Mouse (Mus musculus) heart, postnatal 14 days (tissue): Measurements from ENCODE around the gene Atxn7l2. TPM values are rescaled to one million over a fixed set of nuclear protein-coding genes. Genes with fewer than 3 reads are reported as not detected.
A peak's percentile ranks its signal among the peaks of the same experiment; 100 is the strongest.

Experiments used
- DNase-seq, 2 experiments: peaks; one replicate each; pipeline ENCODE4 v3.0.0; 2021 to 2022
- intact Hi-C: fragments of 180-260 bp; cut with DNase I; formaldehyde crosslinking; loops from one replicate; pipeline ENCODE4 v1.15.1; 2025
- total RNA-seq, 2 experiments: library from RNA; stranded (reverse); gene quantifications; 2 replicates each; pipeline ENCODE4 v1.2.3; 2021

Atxn7l2 gene
- total RNA-seq, 2 experiments from 2014 or later = 2.9 to 3.0 TPM

DNA sequence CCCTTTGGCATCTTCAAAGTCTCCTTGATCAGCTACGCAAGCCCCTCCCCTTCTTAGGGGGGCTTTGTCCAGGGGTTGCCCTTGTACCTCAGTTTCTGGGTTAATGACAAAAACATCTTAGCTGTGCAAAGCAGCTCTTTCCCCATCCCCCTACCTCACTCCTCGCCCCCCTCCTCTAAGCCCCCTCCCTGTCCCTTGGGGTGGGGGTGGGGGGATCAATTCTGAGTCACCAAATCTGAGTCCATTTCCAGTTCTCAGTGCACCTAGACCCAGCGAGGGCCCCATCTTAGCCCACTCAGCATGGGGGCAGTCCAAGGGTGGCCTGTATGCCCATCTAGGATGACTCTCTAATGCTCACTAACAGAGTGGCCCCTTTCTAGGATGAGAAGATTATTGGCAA lies 1.7 kb downstream of the Atxn7l2 start:
- intact Hi-C loops = no loop called here
- no peak for DNase-seq

DNA sequence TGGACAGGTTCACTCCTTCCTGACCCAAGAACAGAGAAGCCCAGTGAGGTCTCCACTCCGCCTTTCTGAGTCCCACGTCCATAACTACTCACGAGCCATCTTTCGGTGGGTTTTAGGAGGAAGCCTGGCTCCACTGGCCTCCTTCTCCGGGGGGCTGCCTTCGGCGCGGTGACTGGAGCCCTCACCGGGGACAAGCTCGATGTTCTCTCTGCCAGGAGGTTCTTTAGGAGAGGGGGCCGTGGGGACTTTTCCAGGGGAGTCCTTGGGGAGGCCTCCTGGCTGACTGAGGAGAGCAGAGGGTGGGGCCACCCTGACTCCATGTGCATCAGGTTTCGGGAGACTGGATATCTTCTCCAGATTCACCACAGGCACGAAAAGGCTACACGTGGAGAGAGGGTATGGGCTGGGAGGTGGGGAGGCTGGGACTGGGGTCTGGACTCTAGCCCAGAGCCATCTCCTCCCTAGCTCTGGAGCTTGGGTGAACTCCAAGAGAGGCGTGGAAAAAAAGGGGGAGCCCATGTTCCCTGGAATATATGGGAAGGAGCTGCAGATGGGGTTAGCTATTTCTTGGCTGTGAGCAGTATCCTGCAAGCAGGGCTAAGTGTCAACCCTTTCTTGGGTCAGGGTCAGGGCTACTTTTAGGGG lies 3.9 kb downstream of the Atxn7l2 start:
- intact Hi-C loops = no loop called here
- DNase-seq = no peak

DNA sequence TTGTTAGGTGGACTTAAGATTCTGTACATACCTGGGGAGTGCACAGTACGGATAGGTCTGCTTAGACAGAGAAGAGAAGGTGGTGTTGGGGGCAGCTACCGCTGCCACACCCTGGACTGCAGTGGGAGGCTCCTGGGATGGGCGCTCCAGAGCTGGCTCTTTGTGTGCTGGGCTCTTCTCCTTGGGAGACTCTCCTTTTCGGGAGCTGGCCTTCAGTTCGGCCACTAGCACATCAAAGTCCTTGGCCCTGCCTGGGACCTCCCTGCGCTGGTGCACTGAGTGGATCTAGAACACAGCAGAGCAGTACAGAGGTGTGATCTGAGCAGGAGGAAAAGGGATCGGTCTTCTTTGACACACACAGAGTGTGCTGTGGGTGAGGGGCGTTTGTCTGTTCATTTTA lies 5.1 kb downstream of the Atxn7l2 start:
- no peak for DNase-seq
- intact Hi-C loops = no loop called here

DNA sequence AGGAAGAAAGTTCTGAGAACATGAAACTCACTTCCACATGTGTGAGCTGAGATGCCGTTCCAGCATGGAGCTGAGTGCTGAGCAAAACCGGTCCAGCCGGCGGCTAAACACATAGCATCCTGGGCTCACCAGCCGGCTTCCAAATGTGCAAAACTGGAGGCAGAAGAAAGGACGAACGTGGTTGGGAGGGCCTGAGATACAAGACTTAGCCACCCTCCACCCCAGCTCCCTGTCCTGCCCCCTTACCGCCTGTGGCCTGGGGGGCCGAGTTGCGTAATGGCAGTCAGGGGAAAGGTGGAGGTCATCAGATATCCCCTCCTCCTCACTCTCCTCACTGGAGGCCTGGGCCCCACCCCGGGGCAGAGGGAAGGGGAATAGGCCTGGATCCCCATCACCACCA lies 6.3 kb downstream of the Atxn7l2 start:
- intact Hi-C loops = loop anchor here (1.0 to 5.0 kb wide), 2 partner anchors 40 to 122 kb away; no protein-coding TSS in a partner anchor
- DNase-seq = no peak

DNA sequence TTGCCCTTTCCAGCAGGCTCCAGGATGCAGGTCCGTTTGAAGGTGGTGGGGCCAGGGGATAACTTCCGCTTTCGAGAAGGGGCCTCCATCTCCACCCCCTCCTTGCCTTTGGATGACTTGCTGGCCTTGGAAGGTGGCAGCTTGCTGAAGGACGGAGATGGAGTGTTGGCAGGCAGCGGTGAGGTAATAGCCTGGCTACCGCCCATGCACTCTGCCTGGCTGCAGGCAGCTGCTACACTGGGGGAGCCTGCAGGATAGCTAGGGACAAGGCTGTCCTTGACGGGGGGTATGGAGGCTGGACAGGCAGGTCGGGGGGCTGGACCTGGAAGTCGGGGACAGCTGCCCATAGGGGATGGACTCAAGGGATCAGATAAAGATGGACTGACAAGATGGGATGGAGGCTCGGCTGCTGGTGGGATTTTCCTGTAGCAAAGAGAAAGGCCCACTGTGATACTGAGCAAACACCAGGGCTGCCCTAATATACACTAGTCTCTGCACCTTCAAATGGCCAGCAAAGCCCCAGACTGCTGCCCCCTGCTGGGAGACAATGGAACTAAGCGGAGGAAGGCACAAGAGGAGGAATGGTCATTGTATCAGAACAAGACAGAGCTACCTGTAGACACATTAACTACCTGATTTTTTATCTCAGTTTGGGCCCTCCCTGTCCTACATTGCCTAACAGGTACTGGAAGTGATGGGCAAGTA lies 7.0 kb downstream of the Atxn7l2 start:
- intact Hi-C loops = loop anchor here (1.0 to 5.0 kb wide), 2 partner anchors 39 to 121 kb away; no protein-coding TSS in a partner anchor
- peak; percentile 83 to 91 for DNase-seq

DNA sequence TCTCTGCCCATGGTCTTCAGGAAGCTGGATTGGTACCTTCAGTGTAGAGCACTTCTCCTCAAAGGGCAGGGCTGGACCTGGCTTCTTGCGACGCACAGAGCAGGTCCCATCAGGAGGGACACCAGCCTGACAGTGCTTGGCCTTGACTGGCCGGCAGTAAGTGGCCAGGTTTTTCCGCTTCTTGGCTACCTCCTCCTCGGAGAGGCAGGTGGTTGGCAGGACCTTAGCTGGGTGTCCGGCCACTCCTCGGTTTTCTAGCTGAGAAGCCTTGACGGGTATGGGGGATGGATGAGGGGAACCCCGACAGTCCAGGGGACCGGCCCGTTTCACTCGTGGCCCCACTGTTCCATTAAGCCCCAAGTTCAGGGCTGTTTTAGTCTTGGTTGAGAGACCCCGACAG lies 7.5 kb downstream of the Atxn7l2 start:
- no peak for DNase-seq
- intact Hi-C loops = loop anchor here (5.0 kb wide), 1 partner anchor 121 kb away; no protein-coding TSS in a partner anchor

DNA sequence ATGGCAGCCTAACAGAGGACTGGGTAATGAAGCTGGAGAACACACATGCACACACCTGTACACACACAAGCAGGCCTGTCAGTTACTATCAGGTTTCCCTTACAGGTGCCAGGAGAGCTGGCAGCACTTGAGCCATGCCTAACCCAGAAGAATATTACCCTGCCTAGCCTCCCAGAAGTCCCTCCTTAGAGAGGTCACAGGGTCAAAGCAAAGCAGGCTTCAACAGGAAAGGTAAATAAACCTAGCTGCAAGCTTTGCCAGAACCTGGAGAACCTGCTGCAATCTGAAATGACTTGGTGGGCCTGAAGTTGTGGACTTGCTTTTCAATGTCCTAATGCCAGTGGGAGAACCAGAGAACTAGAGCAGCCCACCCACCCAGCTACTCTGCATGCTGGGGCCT lies 8.2 kb downstream of the Atxn7l2 start:
- no peak for DNase-seq
- intact Hi-C loops = loop anchor here (5.0 kb wide), 1 partner anchor 120 kb away; no protein-coding TSS in a partner anchor

DNA sequence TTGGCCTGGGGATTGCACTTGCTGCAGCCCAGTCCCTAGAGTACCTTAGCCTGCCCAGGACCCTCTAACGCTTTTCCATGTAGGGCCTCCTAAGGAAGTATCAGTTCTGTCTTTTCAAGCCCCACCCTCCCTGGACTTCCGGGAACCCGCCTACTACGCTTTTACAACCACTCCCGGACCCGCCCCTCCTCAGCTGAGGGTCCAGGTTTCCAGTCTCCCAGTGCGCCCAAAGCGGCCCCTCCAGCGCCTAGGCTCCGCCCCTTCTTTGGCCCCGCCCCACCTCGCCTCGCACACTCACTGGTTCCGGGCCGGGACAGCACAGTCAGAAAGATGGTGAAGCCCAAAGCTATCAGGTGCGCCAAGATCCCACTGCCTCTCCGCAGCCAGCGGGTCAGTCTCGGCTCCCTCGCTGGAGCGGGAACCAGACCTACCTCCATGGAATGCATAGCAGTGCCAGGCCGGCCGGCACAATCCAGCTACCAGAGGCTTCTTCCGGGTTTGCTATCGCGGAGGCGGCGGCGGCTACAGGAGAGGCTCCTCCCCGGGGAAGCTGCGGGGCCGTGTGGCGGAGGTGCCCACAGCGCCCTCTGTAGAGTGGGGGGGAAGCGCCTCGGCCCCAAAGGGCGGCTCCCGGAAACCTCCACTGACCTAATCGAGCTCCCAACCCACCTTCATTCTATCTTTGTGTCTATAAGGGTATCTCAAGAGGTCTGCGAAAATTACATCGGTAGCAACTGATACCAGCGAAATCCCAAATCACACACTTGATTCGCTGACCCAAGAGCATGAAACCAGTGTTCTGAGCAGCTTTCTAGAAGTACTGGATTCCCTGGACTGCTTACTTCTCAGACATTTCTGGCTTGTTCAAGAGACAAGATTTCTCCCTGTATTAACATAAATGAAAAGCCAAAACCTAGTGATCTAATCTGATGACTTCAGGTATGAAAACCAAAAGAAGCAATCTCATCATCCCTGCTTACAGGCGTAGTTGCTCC lies 10.1 kb downstream of the Atxn7l2 start, which contains the start of gene Cyb561d1:
TSS of gene Cyb561d1 (minus strand) at position 884 of the 995 bp plus-strand sequence.
- peak; percentile 90 to 94 for DNase-seq
- intact Hi-C loops = loop anchor here (5.0 kb wide), 1 partner anchor 118 kb away; no protein-coding TSS in a partner anchor

DNA sequence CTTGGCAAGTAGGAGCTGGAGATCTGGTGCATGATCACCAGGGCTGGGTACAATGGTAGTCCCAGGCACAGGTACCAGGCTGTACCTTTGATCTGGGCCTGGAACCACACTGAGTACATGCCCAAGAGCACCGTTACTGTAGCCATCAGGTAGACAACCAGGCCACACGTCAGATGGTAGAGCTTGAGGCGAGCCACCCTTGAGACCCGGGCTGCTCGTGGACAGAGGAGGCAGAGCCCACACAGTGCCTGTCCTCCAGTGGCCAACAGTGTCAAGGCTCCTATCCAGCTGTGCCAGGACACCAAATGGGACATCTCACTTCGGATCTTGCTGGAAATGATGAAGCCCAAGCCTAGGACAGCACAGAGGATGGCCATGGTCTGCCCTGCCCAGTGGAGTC lies 11.5 kb downstream of the Atxn7l2 start:
- intact Hi-C loops = no loop called here
- no peak for DNase-seq

DNA sequence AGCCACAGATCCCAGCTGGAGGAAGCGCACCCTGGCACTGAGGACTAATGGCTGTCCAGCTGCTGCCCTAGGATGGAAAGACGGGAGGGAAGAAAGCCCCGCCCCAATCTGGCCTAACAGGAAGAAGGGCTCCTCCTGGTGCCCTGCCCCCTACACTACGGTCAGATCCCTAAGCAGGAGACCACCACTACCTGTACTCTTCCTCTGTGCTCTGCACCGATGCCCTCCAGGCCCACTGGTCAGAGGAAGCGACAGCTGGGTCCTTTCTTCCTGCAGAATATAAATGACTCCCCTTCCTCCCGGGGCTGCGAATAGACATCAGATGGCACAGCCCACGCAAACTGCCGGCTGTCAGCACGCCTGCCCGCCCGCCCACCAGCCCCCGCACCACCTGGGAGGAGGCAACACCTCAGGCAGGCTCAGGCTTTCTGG lies 13.7 kb downstream of the Atxn7l2 start:
- peak in 1 of 2 experiments; percentile 36 for DNase-seq
- intact Hi-C loops = no loop called here

DNA sequence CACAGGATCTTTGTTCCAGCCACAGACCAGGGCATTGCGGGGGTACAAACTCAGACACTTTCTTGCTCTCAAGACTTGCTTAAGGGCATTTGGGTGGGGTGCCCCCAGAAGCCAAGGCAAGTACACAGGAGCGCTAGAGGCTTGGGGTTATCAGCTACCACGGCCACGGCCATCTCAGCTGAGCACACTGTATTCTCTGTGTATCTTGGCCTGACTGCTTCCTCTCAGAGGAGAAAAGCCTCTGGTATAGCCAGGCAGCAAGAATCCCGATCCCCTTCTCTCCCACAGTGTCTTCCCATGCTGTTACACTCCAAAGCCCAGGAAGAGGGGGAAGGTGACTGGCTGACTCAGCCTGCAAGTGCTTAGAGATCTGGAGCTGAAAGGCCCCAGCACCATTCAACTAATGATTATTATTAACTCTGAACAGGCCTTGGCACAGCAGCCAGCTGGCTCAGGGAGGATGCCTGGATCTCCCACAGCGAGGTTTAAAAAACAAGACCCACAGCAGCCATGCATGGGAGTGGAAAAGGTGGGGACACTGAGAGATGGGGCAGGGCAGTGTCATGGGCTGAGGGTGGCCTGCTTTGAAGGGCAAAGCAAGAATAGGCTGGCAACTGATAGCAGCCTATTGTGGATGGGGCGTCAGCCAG lies 14.7 kb downstream of the Atxn7l2 start:
- intact Hi-C loops = no loop called here
- no peak for DNase-seq

DNA sequence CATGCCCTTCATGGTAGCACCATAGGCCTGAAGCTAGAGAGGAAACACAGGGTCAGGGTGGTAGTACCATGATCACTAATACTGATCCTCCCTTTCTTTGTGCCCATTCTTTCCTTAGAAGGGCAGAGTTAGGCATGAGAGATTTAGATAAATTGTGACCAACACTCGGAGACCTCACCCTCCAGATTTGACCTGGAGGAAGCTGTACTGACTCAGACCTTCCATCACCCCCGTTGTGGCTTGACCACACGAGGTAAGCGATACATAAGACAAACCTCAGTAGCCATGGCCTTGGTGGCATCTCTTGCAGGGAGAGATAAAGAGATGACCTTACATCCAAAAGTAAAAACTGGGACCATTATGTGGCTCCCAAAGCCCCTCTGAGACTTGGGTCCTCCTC lies 15.4 kb downstream of the Atxn7l2 start:
- no peak for DNase-seq
- intact Hi-C loops = no loop called here

DNA sequence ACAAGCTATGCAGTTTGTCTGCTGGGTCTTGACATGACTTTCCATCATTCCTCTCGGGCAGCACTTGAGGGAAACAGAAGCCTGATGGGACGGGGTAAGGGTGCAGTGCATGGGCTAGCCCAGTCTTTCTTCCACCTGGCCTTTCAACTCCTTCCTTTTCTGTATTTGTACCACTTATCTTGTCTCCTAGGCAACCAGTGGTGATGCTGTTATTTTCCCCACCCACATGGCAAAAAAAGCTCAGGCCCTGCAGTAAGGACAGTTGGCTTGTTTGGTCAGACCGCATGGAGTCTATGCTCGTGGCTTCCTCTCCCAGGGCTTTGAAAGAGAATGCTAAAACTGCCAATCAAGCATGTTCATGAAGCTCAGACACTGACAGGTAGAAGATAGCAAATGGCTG lies 17.0 kb downstream of the Atxn7l2 start:
- intact Hi-C loops = no loop called here
- DNase-seq = no peak

DNA sequence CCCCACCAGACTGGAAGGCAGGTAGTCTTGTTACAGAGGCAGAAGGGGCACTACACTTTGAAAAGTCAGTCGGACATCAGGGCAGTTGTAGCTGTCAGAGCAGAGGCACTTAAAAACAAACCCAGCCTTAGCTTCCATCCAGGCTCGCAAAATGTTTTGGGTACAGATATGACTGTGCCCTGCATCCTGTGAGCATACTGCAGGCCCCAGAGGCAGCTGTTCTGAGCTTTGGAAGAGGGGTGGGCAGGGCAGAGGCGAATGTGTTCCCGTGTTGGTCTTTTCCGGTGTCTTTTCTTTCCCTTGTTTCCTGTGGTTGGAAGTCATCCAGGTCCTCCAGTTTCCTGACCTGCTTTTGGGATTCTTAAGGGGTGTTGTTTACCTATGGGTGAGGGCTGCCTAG lies 20.8 kb downstream of the Atxn7l2 start:
- intact Hi-C loops = no loop called here

DNA sequence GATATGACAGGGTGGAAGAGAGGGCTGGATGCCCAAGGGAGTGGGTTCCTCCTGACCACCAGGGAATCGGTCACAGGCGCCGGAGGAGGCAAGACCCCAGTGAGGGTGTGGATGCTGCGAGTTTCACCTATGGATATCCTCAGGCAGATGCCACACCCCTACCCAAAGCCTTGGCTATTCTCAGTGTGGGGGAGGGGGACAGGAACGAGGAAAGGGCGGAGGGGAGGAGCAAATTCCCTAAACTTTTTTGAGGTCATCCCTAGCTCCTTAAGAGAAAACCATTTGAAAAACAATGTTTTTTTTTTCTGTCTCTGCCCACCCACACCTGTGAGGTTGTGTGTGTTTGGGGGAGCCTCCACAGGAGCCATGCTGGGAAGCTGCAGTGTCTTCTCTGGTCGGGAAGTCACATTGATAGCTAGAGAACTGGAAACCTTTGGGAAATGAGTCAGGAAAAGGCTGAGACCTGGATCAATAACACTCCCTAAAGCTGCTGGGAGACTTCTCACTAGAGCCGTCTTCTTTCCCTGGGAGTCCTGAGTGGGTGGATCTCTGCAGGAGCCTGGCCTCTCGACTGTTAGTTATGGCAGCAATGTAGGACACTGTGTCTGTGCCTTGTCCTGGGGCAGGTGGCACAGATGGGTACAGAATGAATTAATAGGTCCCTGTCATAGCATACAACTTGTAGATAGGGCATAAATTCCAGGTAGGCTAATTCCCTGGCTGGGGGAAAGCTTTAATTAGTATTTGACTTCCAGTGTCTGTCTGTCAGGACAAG lies 21.8 kb downstream of the Atxn7l2 start:
- DNase-seq = no peak
- intact Hi-C loops = no loop called here

More for the DNA sequence above, 20.8 kb downstream of the Atxn7l2 start:
- DNase-seq = no peak

DNA sequence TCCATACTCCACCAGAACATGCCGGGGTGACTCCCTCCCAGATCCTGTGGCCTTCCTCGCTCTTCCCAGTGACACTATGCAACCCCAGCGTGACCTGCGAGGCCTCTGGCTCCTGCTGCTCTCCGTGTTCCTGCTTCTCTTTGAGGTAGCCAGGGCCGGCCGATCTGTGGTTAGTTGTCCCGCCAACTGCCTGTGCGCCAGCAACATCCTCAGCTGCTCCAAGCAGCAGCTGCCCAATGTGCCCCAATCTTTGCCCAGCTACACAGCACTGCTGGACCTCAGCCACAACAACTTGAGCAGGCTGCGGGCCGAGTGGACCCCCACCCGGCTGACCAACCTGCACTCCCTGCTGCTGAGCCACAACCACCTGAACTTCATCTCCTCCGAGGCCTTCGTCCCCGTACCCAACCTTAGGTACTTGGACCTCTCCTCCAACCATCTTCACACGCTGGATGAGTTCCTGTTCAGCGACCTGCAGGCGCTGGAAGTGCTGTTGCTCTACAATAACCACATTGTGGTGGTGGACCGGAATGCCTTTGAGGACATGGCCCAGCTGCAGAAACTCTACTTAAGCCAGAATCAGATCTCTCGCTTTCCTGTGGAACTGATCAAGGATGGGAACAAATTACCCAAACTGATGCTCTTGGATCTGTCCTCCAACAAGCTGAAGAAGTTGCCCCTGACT lies 23.5 kb downstream of the Atxn7l2 start:
- no peak for DNase-seq
- intact Hi-C loops = no loop called here

DNA sequence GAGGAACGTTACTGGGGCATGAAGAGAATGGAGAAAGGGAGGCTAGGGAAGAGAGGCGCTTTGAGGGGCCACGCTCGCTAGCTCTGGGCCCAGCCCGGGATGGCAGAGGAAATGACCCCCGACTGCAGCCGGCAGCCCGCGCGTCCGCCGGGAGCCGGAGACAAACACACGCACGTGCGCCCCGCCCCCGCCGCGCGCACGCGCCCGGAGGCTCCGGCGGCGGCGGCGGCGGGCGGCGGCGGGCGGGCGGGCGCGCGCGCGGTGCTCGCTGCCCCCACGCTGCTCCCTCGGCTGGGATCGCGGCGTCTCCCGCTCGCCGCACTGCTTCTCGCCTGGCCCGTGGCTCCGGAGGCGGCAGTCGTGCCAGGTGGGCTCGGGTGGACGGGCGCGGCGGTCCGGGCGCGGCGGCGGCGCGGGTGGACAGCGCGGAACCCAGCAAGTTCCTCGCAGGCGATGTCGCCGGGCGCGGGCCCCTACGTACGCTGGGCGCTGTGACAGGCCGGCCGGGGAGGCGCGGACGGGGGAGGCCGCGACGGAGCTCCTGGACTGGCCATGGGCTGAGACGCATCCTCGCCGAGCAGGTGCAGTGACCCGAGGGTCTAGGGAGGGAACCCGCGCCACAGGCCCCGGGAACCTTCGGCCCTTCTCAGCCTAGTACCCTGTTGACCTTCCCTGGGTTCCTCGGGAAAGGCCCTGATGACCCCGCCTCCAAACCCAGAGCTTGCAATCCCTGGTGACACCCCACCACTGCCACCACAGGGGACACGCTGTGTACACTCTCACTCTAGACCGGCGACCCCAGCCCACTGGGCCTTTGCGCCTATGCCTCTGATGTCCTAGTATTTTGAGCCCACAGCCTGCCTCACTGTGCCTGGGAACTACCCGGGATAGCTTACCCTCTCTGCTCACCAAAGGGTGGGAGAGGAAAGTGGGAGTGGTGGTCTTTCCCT lies 24.4 kb downstream of the Atxn7l2 start, which contains the start of gene Amigo1:
TSS of gene Amigo1 (plus strand) at position 238 of the 950 bp plus-strand sequence.
- DNase-seq = peak; percentile 56 to 72
- intact Hi-C loops = no loop called here
